Mouse (Mus musculus) olfactory bulb, adult 2 months (tissue): ENCODE results near the gene Sntb2.

Source experiments
- CTCF ChIP-seq: fragments of 200-500 bp; IDR thresholded peaks from 2 replicates; pipeline ENCODE4 v1.5.1; 2012; ENCODE audit warnings: low read depth, mild to moderate bottlenecking, low read length, moderate library complexity; ENCODE audit not compliant: insufficient read depth
- POLR2A ChIP-seq: fragments of 200-500 bp; IDR thresholded peaks from 2 replicates; pipeline ENCODE4 v1.6.1; 2012; ENCODE audit warnings: mild to moderate bottlenecking, low read depth, low read length, moderate library complexity; ENCODE audit not compliant: insufficient read depth

- TF ChIP-seq CTCF (no peak), POLR2A (no peak)
Measured at GRCm38 (mm10) chr8:107031577-107032090, 96.1 kb downstream of the Sntb2 start.
